Mouse (Mus musculus): ENCODE measurements around the gene Nos1ap.

- TF ChIP-seq CTCF (conservative IDR thresholded peaks at IDR 0.05; ENCODE audit: insufficient read depth, insufficient read length, low read depth, low read length) (no peak), POLR2A (IDR thresholded peaks at IDR 0.05; ENCODE audit: low read depth, low read length) (no peak)
Observed at GRCm38 (mm10) chr1:170481093-170481492, 108.6 kb downstream of the Nos1ap start.
